ENCODE assay signal across 22 mouse cellular contexts in genomic region chr15:37034155-37034554, GRCm38 (mm10).
"Had no signal": no experiment of that assay in that cellular context is flagged by ENCODE, and none has a peak within 500 bp of the region (broad histone marks: within the 10 kb centered on the region; RNA-seq: fewer than 3 reads in every experiment).

No protein-coding gene starts in this region.

- H3K4me1 ChIP-seq: liver, embryonic 15.5 days; midbrain, embryonic 13.5 days had no signal

- ATAC-seq: liver, postnatal 0 days; lung, postnatal 0 days; midbrain, embryonic 13.5 days; midbrain, embryonic 15.5 days had no signal

- DNase-seq: liver, postnatal 0 days; lung, adult 2 months; lung, postnatal 14 days; lung, postnatal 36 days; retina, postnatal 1 day; right cerebral cortex, adult 18-20 months; right cerebral cortex, postnatal 25 days; right cerebral cortex, postnatal 4 days; spleen, adult 18-20 months; thymus, adult 2 months; thymus, postnatal 25 days; thymus, postnatal 4 days had no signal

- H3K36me3 ChIP-seq: liver, embryonic 15.5 days; lung, embryonic 15.5 days; midbrain, embryonic 13.5 days; midbrain, embryonic 15.5 days; neural tube, embryonic 13.5 days; neural tube, embryonic 15.5 days had no signal

- H3K4me2 ChIP-seq: liver, embryonic 15.5 days; lung, embryonic 15.5 days; midbrain, embryonic 11.5 days; midbrain, embryonic 13.5 days; midbrain, embryonic 15.5 days; neural tube, embryonic 13.5 days; neural tube, embryonic 15.5 days had no signal

- H3K27me3 ChIP-seq: liver, embryonic 15.5 days; lung, embryonic 15.5 days; megakaryocyte, embryonic 14.5 days; midbrain, embryonic 13.5 days; midbrain, embryonic 15.5 days; neural tube, embryonic 13.5 days; neural tube, embryonic 15.5 days had no signal

- H3K4me3 ChIP-seq: liver, embryonic 15.5 days; lung, embryonic 15.5 days; megakaryocyte, embryonic 14.5 days; midbrain, embryonic 13.5 days; midbrain, embryonic 15.5 days; neural tube, embryonic 13.5 days; neural tube, embryonic 15.5 days had no signal

- H3K9me3 ChIP-seq: liver, embryonic 15.5 days; lung, embryonic 15.5 days; megakaryocyte, embryonic 14.5 days; midbrain, embryonic 13.5 days; midbrain, embryonic 15.5 days; neural tube, embryonic 13.5 days; neural tube, embryonic 15.5 days had no signal

- H3K27ac ChIP-seq: liver, embryonic 15.5 days; lung, embryonic 15.5 days; macrophage; midbrain, embryonic 13.5 days; midbrain, embryonic 15.5 days; neural tube, embryonic 13.5 days; neural tube, embryonic 15.5 days had no signal

- H3K9ac ChIP-seq: liver, embryonic 15.5 days; liver, postnatal 0 days; lung, embryonic 15.5 days; midbrain, embryonic 13.5 days; midbrain, embryonic 15.5 days; neural tube, embryonic 13.5 days; neural tube, embryonic 15.5 days had no signal
